Mouse (Mus musculus) CH12.LX (cell line): ENCODE results near the gene Col18a1. TPM values are rescaled to one million over a fixed set of nuclear protein-coding genes. Genes with fewer than 3 reads are reported as not detected.

Experiments
- DNase-seq: peaks from one replicate; pipeline ENCODE4 v3.0.0-alpha.2; 2013; ENCODE audit errors: extremely low read depth
- H3K27ac ChIP-seq: 2 replicates; pipeline ENCODE4 v1.5.1; 2012; ENCODE audit warnings: low read depth, mild to moderate bottlenecking, control low read depth, moderate library complexity; ENCODE audit not compliant: insufficient read depth
- H3K27me3 ChIP-seq: replicated peaks from 2 replicates; pipeline ENCODE3; 2012; ENCODE audit warnings: inconsistent platforms
- H3K36me3 ChIP-seq, 2 experiments: replicated peaks in 1 of 2; 2 replicates each; pipeline versions ENCODE3 to v1.6.1; 2012; ENCODE audit warnings: inconsistent platforms in 1 of 2, low read length in 1 of 2, mild to moderate bottlenecking in 1 of 2, mixed read lengths in 1 of 2, moderate library complexity in 1 of 2; ENCODE audit not compliant: control insufficient read depth in 1 of 2, insufficient read depth in 1 of 2
- H3K4me1 ChIP-seq, 2 experiments: 2 replicates each; pipeline ENCODE4 v1.6.1; 2012; ENCODE audit warnings: inconsistent platforms in 1 of 2, moderate library complexity in 1 of 2; ENCODE audit not compliant: insufficient read depth in 2 of 2, control insufficient read depth in 1 of 2
- H3K4me2 ChIP-seq: 2 replicates; pipeline ENCODE4 v1.6.1; 2012; ENCODE audit warnings: low read depth, mild to moderate bottlenecking, control low read depth; ENCODE audit not compliant: poor library complexity, insufficient read depth, severe bottlenecking
- H3K4me3 ChIP-seq, 3 experiments: fragments of 150-350 bp in 1 of 3; sonication (generic) in 1 of 3; replicated peaks in 1 of 3; 2 replicates each; pipeline versions ENCODE3 to v1.5.1; 2011 to 2012; ENCODE audit warnings: low read depth in 2 of 3, low read length in 2 of 3, mild to moderate bottlenecking in 2 of 3, moderate library complexity in 2 of 3, control low read depth in 1 of 3, improper control_type of control experiment in 1 of 3, inconsistent platforms in 1 of 3, mixed read lengths in 1 of 3; ENCODE audit not compliant: poor library complexity in 1 of 3
- H3K79me2 ChIP-seq: replicated peaks from 2 replicates; pipeline ENCODE4 v1.6.1; 2012; ENCODE audit warnings: mild to moderate bottlenecking, moderate library complexity; ENCODE audit not compliant: control insufficient read depth, poor library complexity, insufficient read depth, severe bottlenecking; ENCODE audit errors: extremely low read depth
- H3K9ac ChIP-seq: 2 replicates; pipeline ENCODE4 v1.6.1; 2012; ENCODE audit warnings: low read depth, mild to moderate bottlenecking, control low read depth, moderate library complexity; ENCODE audit not compliant: insufficient read depth
- H3K9me3 ChIP-seq: replicated peaks from 2 replicates; pipeline ENCODE3; 2012; ENCODE audit warnings: low read length, inconsistent platforms, mixed read lengths
- BHLHE40 ChIP-seq: IDR thresholded peaks from 2 replicates; pipeline ENCODE4 v1.6.1; 2011; ENCODE audit warnings: mild to moderate bottlenecking, low read depth, low read length, improper control_type of control experiment
- CHD1 ChIP-seq: IDR thresholded peaks from 2 replicates; pipeline ENCODE4 v1.6.1; 2012; ENCODE audit warnings: low read depth, low read length, improper control_type of control experiment, inconsistent platforms
- CHD2 ChIP-seq: IDR thresholded peaks from 2 replicates; pipeline ENCODE4 v1.6.1; 2011; ENCODE audit warnings: low read length, improper control_type of control experiment
- CTCF ChIP-seq, 2 experiments: IDR thresholded peaks in 1 of 2; conservative IDR thresholded peaks in 1 of 2; 2 replicates each; pipeline ENCODE4 v1.5.1; 2011 to 2012; ENCODE audit warnings: low read depth in 2 of 2, low read length in 2 of 2, improper control_type of control experiment in 1 of 2, inconsistent platforms in 1 of 2, mild to moderate bottlenecking in 1 of 2, moderate library complexity in 1 of 2
- ELF1 ChIP-seq: IDR thresholded peaks from 2 replicates; pipeline ENCODE4 v1.6.1; 2014; ENCODE audit warnings: low read depth, mild to moderate bottlenecking, inconsistent platforms, low read length, improper control_type of control experiment
- EP300 ChIP-seq: IDR thresholded peaks from 2 replicates; pipeline ENCODE4 v1.6.1; 2011; ENCODE audit warnings: low read length, improper control_type of control experiment
- ETS1 ChIP-seq: conservative IDR thresholded peaks from 2 replicates; pipeline ENCODE4 v1.6.1; 2012; ENCODE audit warnings: low read depth, mild to moderate bottlenecking, inconsistent platforms, low read length, improper control_type of control experiment, moderate library complexity
- GABPA ChIP-seq: IDR thresholded peaks from 2 replicates; pipeline ENCODE4 v1.6.1; 2012; ENCODE audit warnings: low read depth, low read length, improper control_type of control experiment, inconsistent platforms; ENCODE audit not compliant: insufficient replicate concordance
- IRF4 ChIP-seq: IDR thresholded peaks from 2 replicates; pipeline ENCODE4 v1.6.1; 2014; ENCODE audit warnings: low read depth, mild to moderate bottlenecking, inconsistent platforms, low read length, improper control_type of control experiment
- JUND ChIP-seq: conservative IDR thresholded peaks from 2 replicates; pipeline ENCODE4 v1.6.1; 2011; ENCODE audit warnings: low read depth, low read length, improper control_type of control experiment
- KAT2A ChIP-seq: IDR thresholded peaks from 2 replicates; pipeline ENCODE4 v1.6.1; 2012; ENCODE audit warnings: low read length, improper control_type of control experiment, inconsistent platforms; ENCODE audit not compliant: insufficient replicate concordance
- MAFK ChIP-seq: IDR thresholded peaks from 2 replicates; pipeline ENCODE4 v1.6.1; 2011; ENCODE audit warnings: low read length, improper control_type of control experiment; ENCODE audit not compliant: insufficient replicate concordance
- MAX ChIP-seq: IDR thresholded peaks from 2 replicates; pipeline ENCODE4 v1.6.1; 2011; ENCODE audit warnings: low read length, improper control_type of control experiment
- MEF2A ChIP-seq: IDR thresholded peaks from 2 replicates; pipeline ENCODE4 v1.6.1; 2014; ENCODE audit warnings: low read depth, mild to moderate bottlenecking, inconsistent platforms, low read length, improper control_type of control experiment, borderline replicate concordance
- MXI1 ChIP-seq: IDR thresholded peaks from 2 replicates; pipeline ENCODE4 v1.6.1; 2011; ENCODE audit warnings: mild to moderate bottlenecking, low read depth, low read length, improper control_type of control experiment
- MYC ChIP-seq: IDR thresholded peaks from 2 replicates; pipeline ENCODE4 v1.6.1; 2011; ENCODE audit warnings: low read depth, mild to moderate bottlenecking, improper control_type of control experiment, low read length
- NELFE ChIP-seq: IDR thresholded peaks from 2 replicates; pipeline ENCODE4 v1.6.1; 2011; ENCODE audit warnings: low read depth, low read length, improper control_type of control experiment
- NRF1 ChIP-seq: IDR thresholded peaks from 2 replicates; pipeline ENCODE4 v1.6.1; 2014; ENCODE audit warnings: low read depth, mild to moderate bottlenecking, inconsistent platforms, low read length, improper control_type of control experiment, moderate library complexity
- PAX5 ChIP-seq: IDR thresholded peaks from 2 replicates; pipeline ENCODE4 v1.6.1; 2012; ENCODE audit warnings: low read length, inconsistent platforms, mixed read lengths
- POLR2A ChIP-seq: IDR thresholded peaks from 2 replicates; pipeline ENCODE4 v1.6.1; 2011; ENCODE audit warnings: low read depth, mild to moderate bottlenecking, improper control_type of control experiment, low read length
- RAD21 ChIP-seq: IDR thresholded peaks from 2 replicates; pipeline ENCODE4 v1.6.1; 2011; ENCODE audit warnings: low read depth, mild to moderate bottlenecking, low read length, improper control_type of control experiment, moderate library complexity
- SIN3A ChIP-seq: IDR thresholded peaks from 2 replicates; pipeline ENCODE4 v1.6.1; 2012; ENCODE audit warnings: low read length, improper control_type of control experiment, inconsistent platforms
- SMC3 ChIP-seq: IDR thresholded peaks from 2 replicates; pipeline ENCODE4 v1.6.1; 2011; ENCODE audit warnings: low read depth, low read length, improper control_type of control experiment
- TBP ChIP-seq: conservative IDR thresholded peaks from 2 replicates; pipeline ENCODE4 v1.6.1; 2011; ENCODE audit warnings: low read depth, low read length, improper control_type of control experiment
- TCF12 ChIP-seq: IDR thresholded peaks from 2 replicates; pipeline ENCODE4 v1.6.1; 2014; ENCODE audit warnings: low read depth, mild to moderate bottlenecking, inconsistent platforms, low read length, improper control_type of control experiment
- UBTF ChIP-seq: IDR thresholded peaks from 2 replicates; pipeline ENCODE4 v1.6.1; 2012; ENCODE audit warnings: low read depth, mild to moderate bottlenecking, inconsistent platforms, low read length, improper control_type of control experiment, moderate library complexity
- USF2 ChIP-seq: conservative IDR thresholded peaks from 2 replicates; pipeline ENCODE4 v1.6.1; 2011; ENCODE audit warnings: low read depth, low read length, improper control_type of control experiment
- ZC3H11A ChIP-seq: IDR thresholded peaks from 2 replicates; pipeline ENCODE4 v1.6.1; 2012; ENCODE audit warnings: low read depth, mild to moderate bottlenecking, inconsistent platforms, low read length, improper control_type of control experiment
- ZMIZ1 ChIP-seq: IDR thresholded peaks from 2 replicates; pipeline ENCODE4 v1.6.1; 2012; ENCODE audit warnings: low read depth, mild to moderate bottlenecking, inconsistent platforms, low read length, improper control_type of control experiment
- ZNF384 ChIP-seq: IDR thresholded peaks from 2 replicates; pipeline ENCODE4 v1.6.1; 2012; ENCODE audit warnings: low read depth, low read length, improper control_type of control experiment, inconsistent platforms
- dilution Hi-C: fragments of 300-500 bp; cut with MboI; formaldehyde crosslinking; loops from 2 replicates; pipeline ENCODE4 v1.14.3; 2020; ENCODE audit warnings: low sequenced_read_pairs; ENCODE audit not compliant: extremely low pct_unique_long_range_greater_than_20kb, extremely low pct_ligation_motif_present
- in situ Hi-C: fragments of 300-500 bp; cut with MboI; formaldehyde crosslinking; loops from 3 replicates; pipeline ENCODE4 v1.14.3; 2019; ENCODE audit warnings: low sequenced_read_pairs, low pct_ligation_motif_present, low pct_unique_long_range_greater_than_20kb, mixed read lengths
- polyA plus RNA-seq: library from polyadenylated mRNA; unstranded; fragments of >175 nt; gene quantifications from 2 replicates; pipeline ENCODE4 v1.2.1, GENCODE M21; 2012; ENCODE audit warnings: low read depth; ENCODE audit not compliant: insufficient read length
- total RNA-seq, 2 experiments: library from RNA; depleted of rRNA; stranded (reverse); fragments of 300-350 nt in 1 of 2; fragments of >200 nt in 1 of 2; gene quantifications; 2 replicates each; pipeline ENCODE4 v1.2.3; 2012 to 2014

The Col18a1 gene
- total and polyA plus RNA-seq, 3 experiments = 0.17 to 14.5 (median 1.7) TPM

DNA sequence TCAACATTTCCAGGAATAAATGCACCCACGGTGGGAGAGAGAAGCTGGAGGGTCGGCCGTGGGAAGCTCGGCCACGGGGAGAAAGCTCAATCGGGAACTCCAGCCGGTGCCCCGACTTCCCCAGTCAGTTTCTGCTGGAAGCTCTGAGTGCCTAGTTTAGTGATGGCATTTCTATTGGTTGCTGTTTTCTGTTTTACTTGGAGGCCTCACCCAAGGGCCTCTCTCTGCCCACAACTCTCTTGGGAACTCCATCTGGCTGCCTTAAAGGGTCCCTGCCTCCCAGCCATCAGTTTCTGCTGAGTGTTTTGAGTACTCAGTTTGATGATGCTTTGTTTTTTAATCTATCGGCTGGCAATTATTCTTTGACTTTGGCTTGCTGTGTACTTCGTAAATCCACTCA lies 109.6 kb downstream of the Col18a1 start:
- in situ Hi-C loops (no loop called here), dilution Hi-C loops (no loop called here)
- peaks cover 9 to 14% of the 10 kb centered on the region in 2 experiments for H3K36me3 ChIP-seq
- DNase-seq = peak; percentile 84
- H3K27ac ChIP-seq = peak overlapping the region; percentile 84
- H3K4me1 ChIP-seq = peaks cover 16 to 25% of the 10 kb centered on the region in 2 experiments
- TF ChIP-seq BHLHE40 (peak; percentile 19; the same call in 1 of the 2 replicates), CHD1 (no peak), ELF1 (no peak), SMC3 (no peak), NELFE (no peak), SIN3A (peak; percentile 31; the same call in 1 of the 2 replicates), MAFK (peak; percentile 45; the same call in 1 of the 2 replicates), NRF1 (no peak), MEF2A (peak; percentile 56; the same call in 1 of the 2 replicates), CTCF (conservative IDR thresholded peaks at IDR 0.05 in 1 of 2, IDR thresholded peaks at IDR 0.05 in 1 of 2; ENCODE audit: low read depth in 2 of 2, low read length in 2 of 2) (peak in 1 of 2 experiments; percentile 47; a peak in 1 of 4 replicates), UBTF (no peak), TCF12 (peak; percentile 44; the same call in 1 of the 2 replicates), RAD21 (no peak), MYC (no peak), IRF4 (peak; percentile 76), EP300 (peak; percentile 75), ZC3H11A (no peak), ZMIZ1 (no peak), PAX5 (no peak), JUND (0 out of 2 replicates have a peak, but pooled peaks have one; percentile 13), POLR2A (no peak), GABPA (no peak), ETS1 (peak; percentile 27; the same call in 1 of the 2 replicates), MXI1 (no peak), KAT2A (no peak), CHD2 (peak; percentile 39; the same call in 1 of the 2 replicates), MAX (0 out of 2 replicates have a peak, but pooled peaks have one; percentile 42), TBP (0 out of 2 replicates have a peak, but pooled peaks have one; percentile 31), USF2 (no peak), ZNF384 (no peak)
- TF ChIP-seq, all 38 proteins: peak for 13
- H3K79me2 ChIP-seq = no peaks in the 10 kb centered on the region
- H3K27me3 ChIP-seq = peaks cover 4% of the 10 kb centered on the region
- no peaks in the 10 kb centered on the region for H3K9me3 ChIP-seq
- H3K4me3 ChIP-seq = no peak overlapping the region
- H3K9ac ChIP-seq = peak overlapping the region; percentile 23
- H3K4me2 ChIP-seq = peak overlapping the region; percentile 79
